Mouse (Mus musculus) adipocyte (in vitro differentiated cells): ENCODE results near the gene Cnot3.
"Not testable (repeated sequence)": the region's sequence is repeated elsewhere in the genome, so short reads cannot be mapped to it uniquely, and the experiment has no call there.

Experiments
- DNase-seq: peaks from one replicate; pipeline ENCODE4 v3.0.0-alpha.2; 2016; ENCODE audit warnings: low spot score

Cnot3 gene

GRCm38 (mm10) chr7:3644672-3645487, at the start of gene Cnot3:
Gene Cnot3 (plus strand): TSS chr7:3645268.
- DNase-seq = peak; percentile 98

GRCm38 (mm10) chr7:3597755-3598154, 47.3 kb upstream of the Cnot3 start:
- not testable (repeated sequence) for DNase-seq

GRCm38 (mm10) chr7:3601119-3601518, 43.9 kb upstream of the Cnot3 start:
- peak; percentile 86 for DNase-seq

GRCm38 (mm10) chr7:3606798-3607197, 38.3 kb upstream of the Cnot3 start:
- peak; percentile 39 for DNase-seq

GRCm38 (mm10) chr7:3607391-3607790, 37.7 kb upstream of the Cnot3 start:
- no peak for DNase-seq

- no peak for DNase-seq
Measured at GRCm38 (mm10) chr7:3608668-3609067, 36.4 kb upstream of the Cnot3 start.

GRCm38 (mm10) chr7:3609082-3609481, 36.0 kb upstream of the Cnot3 start:
- DNase-seq = peak; percentile 80

- no peak for DNase-seq
Measured at GRCm38 (mm10) chr7:3610437-3610836, 34.6 kb upstream of the Cnot3 start.

- DNase-seq = no peak
Measured at GRCm38 (mm10) chr7:3611006-3611405, 34.1 kb upstream of the Cnot3 start.

GRCm38 (mm10) chr7:3614021-3614420, 31.0 kb upstream of the Cnot3 start:
- no peak for DNase-seq

- no peak for DNase-seq
Measured at GRCm38 (mm10) chr7:3616057-3616388, 29.0 kb upstream of the Cnot3 start, which contains the start of gene Oscar. Gene Oscar (minus strand): TSS chr7:3616157.

GRCm38 (mm10) chr7:3616389-3617241, 28.5 kb upstream of the Cnot3 start:
- no peak for DNase-seq

GRCm38 (mm10) chr7:3617242-3617995, 27.6 kb upstream of the Cnot3 start, which contains the start of gene Ndufa3:
Gene Ndufa3 (plus strand): TSS chr7:3617373.
- DNase-seq = peak; percentile 87

- no peak for DNase-seq
Measured at GRCm38 (mm10) chr7:3629030-3629429, 16.0 kb upstream of the Cnot3 start.

- DNase-seq = peak; percentile 93
Measured at GRCm38 (mm10) chr7:3629543-3630477, 15.3 kb upstream of the Cnot3 start, which contains the start of the genes Tfpt and Prpf31. Gene Tfpt (minus strand): TSS chr7:3629929. Gene Prpf31 (plus strand): TSS chr7:3629985.

- DNase-seq = no peak
Measured at GRCm38 (mm10) chr7:3630478-3630815, 14.6 kb upstream of the Cnot3 start.

GRCm38 (mm10) chr7:3643412-3643811, 1.7 kb upstream of the Cnot3 start:
- DNase-seq = no peak

GRCm38 (mm10) chr7:3643843-3644242, 1.2 kb upstream of the Cnot3 start:
- no peak for DNase-seq

GRCm38 (mm10) chr7:3644348-3644671, 758 bp upstream of the Cnot3 start:
- no peak for DNase-seq

- no peak for DNase-seq
Measured at GRCm38 (mm10) chr7:3645488-3646025, 489 bp downstream of the Cnot3 start.

- no peak for DNase-seq
Measured at GRCm38 (mm10) chr7:3646188-3646587, 1.1 kb downstream of the Cnot3 start.
